Mouse (Mus musculus) lung, embryonic 16.5 days (tissue): ENCODE results near the gene Arhgap33. TPM values are rescaled to one million over a fixed set of nuclear protein-coding genes. Genes with fewer than 3 reads are reported as not detected.

ENCODE experiments used
- ATAC-seq: fragments of 200-750 bp; cut with Nextera tagmentation; 2 replicates; pipeline ENCODE4 v1.8.0; 2017; ENCODE audit warnings: low read depth, mild to moderate bottlenecking, moderate library complexity
- H3K27ac ChIP-seq: fragments of 300-500 bp; sonication (generic); 2 replicates; pipeline ENCODE4 v1.5.1; 2014; ENCODE audit warnings: mild to moderate bottlenecking, control low read depth, low read length
- H3K27me3 ChIP-seq: fragments of 300-500 bp; sonication (generic); 2 replicates; pipeline ENCODE4 v1.6.1; 2014; ENCODE audit warnings: low read depth, low read length, mixed read lengths; ENCODE audit not compliant: control insufficient read depth, insufficient read depth
- H3K36me3 ChIP-seq: fragments of 300-500 bp; sonication (generic); 2 replicates; pipeline ENCODE4 v1.6.1; 2014; ENCODE audit warnings: low read length; ENCODE audit not compliant: control insufficient read depth, insufficient read depth
- H3K4me1 ChIP-seq: fragments of 300-500 bp; sonication (generic); replicated peaks from 2 replicates; pipeline ENCODE4 v1.6.1; 2014; ENCODE audit warnings: low read length, mixed read lengths; ENCODE audit not compliant: control insufficient read depth, insufficient read depth
- H3K4me2 ChIP-seq: fragments of 300-500 bp; sonication (generic); 2 replicates; pipeline ENCODE4 v1.6.1; 2014; ENCODE audit warnings: low read depth, low read length, control low read depth
- H3K4me3 ChIP-seq: fragments of 300-500 bp; sonication (generic); 2 replicates; pipeline ENCODE4 v1.5.1; 2014; ENCODE audit warnings: mild to moderate bottlenecking, low read length, control low read depth
- H3K9ac ChIP-seq: fragments of 300-500 bp; sonication (generic); 2 replicates; pipeline ENCODE4 v1.6.1; 2014; ENCODE audit warnings: low read length, control low read depth
- H3K9me3 ChIP-seq: fragments of 300-500 bp; sonication (generic); 2 replicates; pipeline ENCODE4 v1.6.1; 2016; ENCODE audit warnings: low read length; ENCODE audit not compliant: control insufficient read depth
- WGBS: fragments of 180-500 bp; shearing (Covaris S2); extraction: QIAGEN DNeasy Blood & Tissue Kit; methylation state at CpG from one replicate; pipeline ENCODE4 v1.1.7; 2014; 5-methylcytosine and 5-hydroxymethylcytosine counted together
- polyA plus RNA-seq: library from polyadenylated mRNA; unstranded; fragments of >200 nt; fragmentation: Nextera tagmentation; extraction: Ambion mirVana; gene quantifications from 2 replicates; pipeline ENCODE4 v1.2.1, GENCODE M21; 2015

Arhgap33 gene
- polyA plus RNA-seq, result 7.6 and 7.8 TPM in 2 replicates

DNA sequence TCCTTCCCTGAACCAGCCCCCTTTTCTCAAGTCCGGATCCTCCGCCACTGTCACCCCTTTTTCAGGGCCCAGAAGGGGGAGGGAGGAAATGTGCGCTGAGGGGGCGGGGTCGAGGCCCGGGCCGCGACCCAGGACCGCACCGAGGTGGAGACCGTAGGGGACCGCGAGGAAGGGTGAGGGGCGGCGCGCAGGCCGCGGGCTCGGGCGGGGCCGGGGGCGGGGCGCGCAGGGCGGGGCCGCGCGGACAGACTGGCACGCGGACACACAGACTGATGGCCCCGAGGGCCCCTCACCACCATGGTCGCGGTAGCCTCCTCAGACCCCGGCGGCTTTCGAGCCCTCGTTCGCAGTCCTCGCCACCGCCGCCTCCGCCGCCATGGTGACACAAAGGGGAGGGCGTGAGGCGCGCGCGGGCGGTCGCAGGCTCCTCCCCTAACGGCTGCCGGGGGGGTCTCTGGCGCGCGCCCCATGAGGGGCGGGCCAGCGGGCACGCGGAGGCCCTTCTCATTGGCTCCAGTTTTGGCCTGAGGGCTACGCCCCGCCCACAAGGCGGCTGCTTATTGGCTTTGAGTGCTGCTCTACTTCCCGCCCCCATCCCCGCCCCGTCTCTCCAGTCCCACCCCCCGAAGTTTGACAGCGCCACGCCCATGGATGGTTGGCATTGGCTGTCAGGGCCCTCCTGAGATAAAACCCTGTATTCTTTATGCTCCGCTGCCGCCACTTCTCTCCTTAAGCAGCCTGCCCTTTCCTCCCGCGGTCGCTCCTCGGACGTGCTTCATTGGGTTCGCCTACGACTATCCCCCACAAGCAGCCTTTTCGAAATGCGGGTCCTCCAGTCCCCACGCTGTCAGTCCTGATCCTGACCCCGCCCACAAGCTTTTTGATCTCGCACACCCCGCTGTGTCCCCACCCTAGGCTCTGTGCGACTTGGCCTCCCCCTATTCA lies at the start of gene Arhgap33:
TSS of gene Arhgap33 (minus strand) at position 428 of the 945 bp plus-strand sequence.
- Histone ChIP-seq H3K9me3 (no peaks in the 10 kb centered on the region), H3K9ac (peak within 1 kb of the TSS; percentile 80), H3K4me2 (peak within 1 kb of the TSS; percentile 95), H3K36me3 (peaks cover 18% of the 10 kb centered on the region), H3K27ac (peak within 1 kb of the TSS; percentile 69), H3K4me1 (peaks cover 17% of the 10 kb centered on the region), H3K27me3 (no peaks in the 10 kb centered on the region), H3K4me3 (peak within 1 kb of the TSS; percentile 85)
- WGBS, result 0% methylated on average over 35 of the region's 84 CpGs
- ATAC-seq, result peak; percentile 96

DNA sequence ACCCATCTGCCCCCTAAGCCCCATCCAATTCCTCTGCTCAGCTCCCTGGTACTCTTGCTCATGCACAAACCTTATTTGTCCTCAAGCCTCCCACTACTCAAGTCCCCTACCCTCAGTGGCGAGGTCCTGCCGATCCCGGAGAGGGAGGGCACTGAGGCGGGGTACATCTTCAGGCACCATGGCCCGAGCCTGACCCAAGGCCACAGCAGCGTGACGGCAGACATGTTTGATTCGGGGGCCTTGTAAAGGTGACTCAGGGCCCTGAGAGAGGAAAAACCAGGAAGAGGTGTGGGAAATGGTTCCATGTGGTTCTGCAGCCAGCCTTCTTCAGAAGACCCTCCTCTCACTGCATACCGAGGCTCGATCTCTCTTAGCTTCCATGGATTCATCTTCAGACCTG lies 49.5 kb upstream of the Arhgap33 start:
- no peak overlapping the region for H3K4me2 ChIP-seq
- H3K9ac ChIP-seq, result no peak overlapping the region
- WGBS, result 88% methylated on average over 10 of the region's 10 CpGs
- ATAC-seq, result no peak
- H3K27me3 ChIP-seq, result no peaks in the 10 kb centered on the region
- no peak overlapping the region for H3K27ac ChIP-seq
- no peak overlapping the region for H3K4me3 ChIP-seq
- peaks cover 8% of the 10 kb centered on the region for H3K4me1 ChIP-seq
- H3K36me3 ChIP-seq, result peaks cover 55% of the 10 kb centered on the region
- no peaks in the 10 kb centered on the region for H3K9me3 ChIP-seq

DNA sequence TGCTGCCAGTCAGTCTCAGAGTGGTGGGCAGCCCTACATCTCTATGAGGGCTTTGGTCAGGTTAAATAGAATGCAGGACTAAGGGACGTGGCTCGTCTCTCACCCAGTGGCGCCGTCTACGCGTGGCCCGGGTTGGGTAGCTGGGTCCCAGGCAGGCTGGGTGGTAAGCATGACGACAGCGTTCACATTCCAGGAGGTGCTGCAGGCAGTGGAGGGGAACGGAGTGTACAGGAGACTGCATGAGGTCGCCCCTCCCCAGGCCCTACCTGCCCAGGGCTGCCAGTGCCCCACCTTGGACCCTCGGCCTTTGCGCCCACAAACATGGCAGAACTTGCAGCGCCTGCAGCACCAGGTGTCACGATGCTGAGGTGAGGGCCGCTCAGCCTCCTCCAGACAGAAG lies 46.7 kb upstream of the Arhgap33 start:
- Histone ChIP-seq H3K4me1 (no peaks in the 10 kb centered on the region), H3K9me3 (no peaks in the 10 kb centered on the region), H3K27me3 (no peaks in the 10 kb centered on the region), H3K9ac (no peak overlapping the region), H3K4me2 (no peak overlapping the region), H3K27ac (no peak overlapping the region), H3K36me3 (peaks cover 83% of the 10 kb centered on the region), H3K4me3 (no peak overlapping the region)
- ATAC-seq, result no peak
- WGBS, result 93% methylated on average over 16 of the region's 16 CpGs

DNA sequence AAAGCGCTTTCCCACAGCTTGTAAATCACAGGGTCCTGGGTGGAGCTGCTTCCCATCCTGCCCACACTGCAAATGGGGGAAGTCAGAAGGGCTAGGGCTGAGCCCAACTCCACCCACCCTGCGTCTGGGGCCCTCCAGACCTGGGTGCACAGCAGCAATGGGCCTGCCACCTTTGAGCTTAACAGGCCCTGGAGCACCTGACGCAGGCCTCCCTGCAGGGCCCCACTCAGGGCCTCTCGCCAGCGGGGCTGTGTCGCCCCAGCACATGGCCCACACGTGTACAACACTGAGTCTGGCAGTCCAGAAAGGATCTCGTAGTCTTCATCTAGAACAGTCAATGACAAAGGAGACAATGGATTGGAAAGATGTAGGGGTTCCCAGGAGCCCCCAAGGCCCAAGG lies 45.1 kb upstream of the Arhgap33 start:
- Histone ChIP-seq H3K9ac (no peak overlapping the region), H3K4me1 (no peaks in the 10 kb centered on the region), H3K36me3 (peaks cover 91% of the 10 kb centered on the region), H3K4me3 (no peak overlapping the region), H3K9me3 (no peaks in the 10 kb centered on the region), H3K27me3 (no peaks in the 10 kb centered on the region), H3K4me2 (no peak overlapping the region), H3K27ac (no peak overlapping the region)
- no peak for ATAC-seq
- 90% methylated on average over 8 of the region's 8 CpGs for WGBS

DNA sequence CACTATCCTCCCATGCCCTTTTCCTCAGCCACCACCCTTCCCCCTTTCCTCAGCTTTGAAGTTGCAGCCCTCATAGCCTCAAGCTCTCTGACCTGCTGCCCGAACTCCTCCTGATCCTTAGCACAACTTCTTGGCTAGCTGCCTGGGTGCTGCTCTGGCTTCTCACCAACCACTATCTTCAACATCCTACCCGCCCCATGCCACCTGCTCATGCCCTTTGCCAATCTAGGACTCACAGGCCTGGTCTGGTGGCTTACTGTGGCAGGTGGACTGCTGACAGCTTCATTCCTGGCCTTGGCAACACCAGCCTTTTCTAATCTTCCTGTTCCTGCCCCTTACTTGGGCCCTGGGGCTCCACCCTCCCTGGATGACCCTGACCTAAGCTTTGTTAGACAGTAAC lies 38.1 kb upstream of the Arhgap33 start:
- Histone ChIP-seq H3K4me2 (no peak overlapping the region), H3K27me3 (no peaks in the 10 kb centered on the region), H3K36me3 (peaks cover 85% of the 10 kb centered on the region), H3K9me3 (no peaks in the 10 kb centered on the region), H3K4me1 (no peaks in the 10 kb centered on the region), H3K9ac (no peak overlapping the region), H3K27ac (no peak overlapping the region), H3K4me3 (no peak overlapping the region)
- WGBS, result 75% methylated on average over 2 of the region's 2 CpGs
- no peak for ATAC-seq

DNA sequence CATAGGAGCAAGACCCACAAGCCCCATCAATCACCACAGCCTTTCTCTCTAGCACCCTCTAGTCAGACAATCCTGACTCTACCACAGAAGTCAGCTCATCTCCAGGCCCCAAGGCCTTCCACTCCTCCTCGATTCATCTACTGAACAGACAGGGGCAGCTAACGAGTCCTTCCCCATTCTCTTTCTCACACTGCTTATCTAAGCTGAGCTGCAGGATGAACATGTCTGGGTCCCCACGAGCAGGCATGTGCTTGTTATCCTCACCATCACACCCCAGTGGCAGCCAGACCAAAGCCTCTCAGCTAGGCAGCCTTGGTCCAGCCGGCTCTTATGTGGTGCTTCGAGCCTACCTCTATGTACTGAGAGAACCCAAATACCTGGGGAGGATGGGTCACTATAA lies 37.5 kb upstream of the Arhgap33 start:
- Histone ChIP-seq H3K36me3 (peaks cover 81% of the 10 kb centered on the region), H3K9ac (no peak overlapping the region), H3K4me3 (no peak overlapping the region), H3K9me3 (no peaks in the 10 kb centered on the region), H3K4me2 (no peak overlapping the region), H3K27me3 (no peaks in the 10 kb centered on the region), H3K27ac (no peak overlapping the region), H3K4me1 (no peaks in the 10 kb centered on the region)
- no peak for ATAC-seq
- WGBS, result 84% methylated on average over 5 of the region's 5 CpGs

DNA sequence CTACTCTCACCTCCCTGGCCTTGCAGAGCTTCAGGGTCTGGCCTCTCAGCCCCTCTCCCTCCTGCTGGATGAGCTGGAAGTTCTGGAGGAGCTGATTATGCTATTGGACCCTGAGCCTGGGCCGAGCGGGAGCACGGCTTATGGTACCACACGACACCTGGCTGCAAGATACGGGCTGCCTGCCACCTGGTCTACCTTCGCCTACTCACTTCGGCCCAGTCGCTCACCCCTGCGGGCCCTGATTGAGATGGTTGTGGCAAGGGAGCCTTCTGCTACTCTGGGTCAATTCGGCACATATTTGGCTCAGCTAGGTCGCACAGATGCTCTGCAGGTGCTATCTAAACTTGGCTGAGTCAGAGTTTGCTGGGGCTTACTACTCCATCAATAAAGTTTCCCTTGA lies 32.7 kb upstream of the Arhgap33 start:
- no peak overlapping the region for H3K4me2 ChIP-seq
- no peak overlapping the region for H3K27ac ChIP-seq
- no peak overlapping the region for H3K4me3 ChIP-seq
- 83% methylated on average over 11 of the region's 11 CpGs for WGBS
- no peak for ATAC-seq
- peaks cover 44% of the 10 kb centered on the region for H3K36me3 ChIP-seq
- peaks cover 5% of the 10 kb centered on the region for H3K4me1 ChIP-seq
- H3K9ac ChIP-seq, result no peak overlapping the region
- no peaks in the 10 kb centered on the region for H3K9me3 ChIP-seq
- H3K27me3 ChIP-seq, result no peaks in the 10 kb centered on the region

DNA sequence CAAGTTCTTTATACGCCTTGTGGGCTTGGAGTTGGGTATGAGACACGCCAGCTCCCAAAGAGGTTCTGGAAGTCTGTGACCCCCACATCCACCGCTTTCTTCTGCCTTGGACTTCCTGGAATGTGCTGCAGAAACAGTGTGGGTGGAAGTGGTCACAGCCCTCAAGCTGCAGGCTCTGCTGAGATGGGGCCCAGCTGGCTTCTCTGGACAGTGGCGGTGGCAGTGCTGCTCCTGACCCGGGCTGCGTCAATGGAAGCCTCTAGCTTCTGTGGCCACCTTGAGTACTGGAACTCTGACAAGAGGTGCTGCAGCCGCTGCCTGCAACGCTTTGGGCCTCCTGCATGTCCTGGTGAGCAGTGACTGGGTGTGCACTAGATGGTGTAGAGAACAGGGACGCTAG lies 31.2 kb upstream of the Arhgap33 start:
- Histone ChIP-seq H3K36me3 (peaks cover 36% of the 10 kb centered on the region), H3K27ac (no peak overlapping the region), H3K27me3 (no peaks in the 10 kb centered on the region)

DNA sequence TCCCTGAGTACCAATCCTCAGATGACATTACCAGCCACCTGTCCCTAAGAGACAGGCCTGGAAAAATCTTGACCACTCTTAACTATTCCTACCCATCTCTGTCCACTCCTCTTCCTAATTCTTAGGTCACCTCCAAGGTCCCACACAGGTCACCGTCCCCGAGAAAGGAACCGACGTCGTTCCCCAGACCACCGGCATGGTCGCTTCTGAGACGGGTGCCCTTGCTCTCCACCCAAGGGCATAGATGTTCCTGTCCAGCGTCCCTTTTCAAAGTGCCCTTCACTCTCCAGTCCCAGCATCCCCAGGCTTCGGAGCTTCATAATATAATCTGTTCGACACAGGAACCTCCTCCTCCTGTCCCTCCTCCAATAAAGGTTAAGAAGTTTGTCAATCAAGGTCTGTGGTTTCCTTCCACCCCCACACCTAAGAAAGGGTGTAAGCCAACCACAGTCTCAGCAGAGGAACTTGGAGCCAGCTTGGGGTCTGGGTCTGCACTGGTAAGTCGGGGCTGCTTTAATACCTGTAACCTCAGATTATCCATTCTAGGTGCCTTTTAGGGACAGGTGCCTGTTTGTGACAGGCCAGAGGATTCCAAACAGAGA lies 30.2 kb upstream of the Arhgap33 start, which contains the start of gene Igflr1:
TSS of gene Igflr1 (plus strand) at position 458 of the 602 bp plus-strand sequence.
- ATAC-seq, result no peak
- H3K4me1 ChIP-seq, result peaks cover 8% of the 10 kb centered on the region
- no peaks in the 10 kb centered on the region for H3K27me3 ChIP-seq
- no peak within 1 kb of the TSS for H3K27ac ChIP-seq
- H3K36me3 ChIP-seq, result peaks cover 29% of the 10 kb centered on the region
- H3K4me2 ChIP-seq, result no peak within 1 kb of the TSS
- WGBS, result 94% methylated on average over 12 of the region's 12 CpGs
- H3K9me3 ChIP-seq, result no peaks in the 10 kb centered on the region
- H3K9ac ChIP-seq, result no peak within 1 kb of the TSS
- no peak within 1 kb of the TSS for H3K4me3 ChIP-seq

More for the DNA sequence above, 31.2 kb upstream of the Arhgap33 start:
- Histone ChIP-seq H3K4me1 (peaks cover 8% of the 10 kb centered on the region), H3K4me3 (no peak overlapping the region), H3K9me3 (no peaks in the 10 kb centered on the region), H3K9ac (no peak overlapping the region), H3K4me2 (no peak overlapping the region)
- 74% methylated on average over 9 of the region's 9 CpGs for WGBS
- no peak for ATAC-seq
